Mouse (Mus musculus) splenic B cell, adult 2 months (primary cell): ENCODE results near the gene Svopl.

Source experiments
- DNase-seq: peaks from one replicate; pipeline ENCODE4 v3.0.0-alpha.2; 2011; ENCODE audit warnings: low read depth, low spot score
- H3K27me3 ChIP-seq: 2 replicates; pipeline ENCODE4 v1.6.1; 2012; ENCODE audit warnings: mild to moderate bottlenecking, low read length, moderate library complexity, mixed read lengths; ENCODE audit not compliant: control insufficient read depth, poor library complexity, insufficient read depth, severe bottlenecking
- H3K36me3 ChIP-seq: 2 replicates; pipeline ENCODE4 v1.6.1; 2012; ENCODE audit warnings: mild to moderate bottlenecking, low read length, moderate library complexity, mixed read lengths; ENCODE audit not compliant: control insufficient read depth, poor library complexity, insufficient read depth, severe bottlenecking

Gene Svopl

GRCm38 (mm10) chr6:37936498-37936897, 110.3 kb downstream of the Svopl start:
- Histone ChIP-seq H3K27me3 (no peaks in the 10 kb centered on the region), H3K36me3 (0 out of 2 replicates have a peak, but pooled peaks cover 1% of the 10 kb centered on the region)
- DNase-seq, result no peak
